Mouse (Mus musculus) embryonic facial prominence, embryonic 14.5 days (tissue): ENCODE measurements around the gene Idh3b. TPM values are rescaled to one million over a fixed set of nuclear protein-coding genes. Genes with fewer than 3 reads are reported as not detected.

Experiments
- ATAC-seq: fragments of 200-750 bp; cut with Nextera tagmentation; 2 replicates; pipeline ENCODE4 v1.8.0; 2017; ENCODE audit warnings: low read depth, moderate number of reproducible peaks, moderate TSS enrichment
- DNase-seq: peaks from one replicate; pipeline ENCODE4 v3.0.0-alpha.2; 2015; ENCODE audit warnings: low spot score
- H3K27ac ChIP-seq: fragments of 300-500 bp; sonication (generic); replicated peaks from 2 replicates; pipeline ENCODE4 v1.5.1; 2014; ENCODE audit warnings: low read depth, mild to moderate bottlenecking, low read length, moderate library complexity
- H3K27me3 ChIP-seq: fragments of 300-500 bp; sonication (generic); replicated peaks from 2 replicates; pipeline ENCODE4 v1.6.1; 2014; ENCODE audit warnings: low read length; ENCODE audit not compliant: control insufficient read depth, insufficient read depth
- H3K36me3 ChIP-seq: fragments of 300-500 bp; sonication (generic); 2 replicates; pipeline ENCODE4 v1.6.1; 2014; ENCODE audit warnings: low read length, mixed read lengths; ENCODE audit not compliant: control insufficient read depth, insufficient read depth
- H3K4me1 ChIP-seq: fragments of 300-500 bp; sonication (generic); 2 replicates; pipeline ENCODE4 v1.6.1; 2014; ENCODE audit warnings: antibody characterized with exemption, low read length; ENCODE audit not compliant: control insufficient read depth, insufficient read depth
- H3K4me2 ChIP-seq: fragments of 300-500 bp; sonication (generic); 2 replicates; pipeline ENCODE4 v1.6.1; 2014; ENCODE audit warnings: low read depth, mild to moderate bottlenecking, low read length, moderate library complexity, mixed read lengths
- H3K4me3 ChIP-seq: fragments of 300-500 bp; sonication (generic); 2 replicates; pipeline ENCODE4 v1.5.1; 2014; ENCODE audit warnings: low read depth, mild to moderate bottlenecking, low read length
- H3K9ac ChIP-seq: fragments of 300-500 bp; sonication (generic); 2 replicates; pipeline ENCODE4 v1.6.1; 2014; ENCODE audit warnings: low read depth, mild to moderate bottlenecking, low read length, moderate library complexity, mixed read lengths
- H3K9me3 ChIP-seq: fragments of 300-500 bp; sonication (generic); 2 replicates; pipeline ENCODE4 v1.6.1; 2016; ENCODE audit warnings: low read length; ENCODE audit not compliant: control insufficient read depth
- WGBS: fragments of 180-500 bp; shearing (Covaris S2); extraction: QIAGEN DNeasy Blood & Tissue Kit; methylation state at CpG from one replicate; pipeline ENCODE4 v1.1.7; 2014; 5-methylcytosine and 5-hydroxymethylcytosine counted together
- polyA plus RNA-seq: library from polyadenylated mRNA; unstranded; fragments of >200 nt; fragmentation: Nextera tagmentation; extraction: Ambion mirVana; gene quantifications from 2 replicates; pipeline ENCODE4 v1.2.1, GENCODE M21; 2014

The Idh3b gene
- polyA plus RNA-seq, 1 experiment from 2014 or later = 166 TPM

- peak overlapping the region; percentile 96 for H3K9ac ChIP-seq
- ATAC-seq = no peak
- H3K36me3 ChIP-seq = peaks cover 46% of the 10 kb centered on the region
- WGBS = under 1% methylated on average over 10 of the region's 10 CpGs
- H3K4me3 ChIP-seq = peak overlapping the region; percentile 88
- peaks cover 9% of the 10 kb centered on the region; the same call in 1 of the 2 replicates for H3K4me1 ChIP-seq
- DNase-seq = no peak
- peak overlapping the region; percentile 85 for H3K4me2 ChIP-seq
- H3K9me3 ChIP-seq = no peaks in the 10 kb centered on the region
- H3K27me3 ChIP-seq = no peaks in the 10 kb centered on the region
- peak overlapping the region; percentile 92 for H3K27ac ChIP-seq
These were observed 9.5 kb downstream of the Idh3b start for GRCm38 (mm10) chr2:130274862-130275261.

GRCm38 (mm10) chr2:130274149-130274861 is 10.0 kb downstream of the Idh3b start, which contains the start of gene Nop56:
Gene Nop56, plus strand, starts transcription at chr2:130274430.
- DNase-seq = peak; percentile 98

DNA sequence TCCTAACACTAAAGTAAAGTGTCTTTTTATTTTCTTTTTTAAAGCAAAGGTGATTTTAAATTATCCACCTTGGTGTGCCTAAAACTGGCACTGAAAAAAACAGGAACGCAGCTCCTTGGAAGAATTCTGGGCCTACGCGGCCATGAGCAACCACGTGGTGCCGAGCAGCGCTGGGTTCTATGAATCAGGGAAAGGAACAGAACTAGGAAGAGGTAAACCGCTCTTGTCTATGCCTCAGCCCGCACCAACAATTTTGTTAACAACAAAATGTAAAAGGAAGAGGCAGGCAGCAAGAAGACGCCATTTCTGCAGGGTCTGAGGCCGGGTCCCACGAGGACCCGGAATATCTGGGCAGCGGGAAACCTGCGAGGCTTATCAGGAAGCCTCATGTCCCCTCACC is 10.6 kb downstream of the Idh3b start:
- H3K36me3 ChIP-seq = peaks cover 38% of the 10 kb centered on the region
- DNase-seq (no peak), ATAC-seq (no peak; the same call in 1 of the 2 replicates)
- WGBS = under 1% methylated on average over 12 of the region's 14 CpGs
- H3K9me3 ChIP-seq = no peaks in the 10 kb centered on the region
- peak overlapping the region; percentile 96 for H3K9ac ChIP-seq
- peak overlapping the region; percentile 88 for H3K4me3 ChIP-seq
- peak overlapping the region; percentile 90 for H3K27ac ChIP-seq
- H3K27me3 ChIP-seq = no peaks in the 10 kb centered on the region
- H3K4me1 ChIP-seq = peaks cover 9% of the 10 kb centered on the region; the same call in 1 of the 2 replicates
- H3K4me2 ChIP-seq = peak overlapping the region; percentile 85

More at GRCm38 (mm10) chr2:130274149-130274861, 10.0 kb downstream of the Idh3b start, which contains the start of gene Nop56:
- peaks cover 9% of the 10 kb centered on the region; the same call in 1 of the 2 replicates for H3K4me1 ChIP-seq
- ATAC-seq = peak; percentile 98
- H3K36me3 ChIP-seq = peaks cover 41% of the 10 kb centered on the region
- H3K9ac ChIP-seq = peak within 1 kb of the TSS; percentile 96
- H3K4me2 ChIP-seq = peak within 1 kb of the TSS; percentile 85
- H3K27me3 ChIP-seq = no peaks in the 10 kb centered on the region
- H3K27ac ChIP-seq = peak within 1 kb of the TSS; percentile 92
- 0% methylated on average over 40 of the region's 68 CpGs for WGBS
- no peaks in the 10 kb centered on the region for H3K9me3 ChIP-seq
- peak within 1 kb of the TSS; percentile 88 for H3K4me3 ChIP-seq

- Histone ChIP-seq H3K9me3 (no peaks in the 10 kb centered on the region), H3K4me1 (no peaks in the 10 kb centered on the region), H3K27ac (no peak overlapping the region), H3K9ac (no peak overlapping the region), H3K36me3 (no peaks in the 10 kb centered on the region), H3K4me3 (no peak overlapping the region), H3K4me2 (no peak overlapping the region), H3K27me3 (no peaks in the 10 kb centered on the region)
- no peak for ATAC-seq
- WGBS = 69% methylated on average over 7 of the region's 7 CpGs
- no peak for DNase-seq
These were observed 16.3 kb downstream of the Idh3b start for GRCm38 (mm10) chr2:130268074-130268473.

GRCm38 (mm10) chr2:130265520-130265919 is 18.8 kb downstream of the Idh3b start:
- WGBS = 88% methylated on average over 1 of the region's 1 CpGs
- H3K9ac ChIP-seq = no peak overlapping the region
- H3K4me2 ChIP-seq = no peak overlapping the region
- H3K9me3 ChIP-seq = no peaks in the 10 kb centered on the region
- H3K27ac ChIP-seq = no peak overlapping the region
- H3K36me3 ChIP-seq = no peaks in the 10 kb centered on the region
- DNase-seq (no peak), ATAC-seq (no peak)
- H3K27me3 ChIP-seq = no peaks in the 10 kb centered on the region
- H3K4me3 ChIP-seq = no peak overlapping the region
- H3K4me1 ChIP-seq = no peaks in the 10 kb centered on the region

- Histone ChIP-seq H3K36me3 (no peaks in the 10 kb centered on the region), H3K4me3 (no peak overlapping the region), H3K9ac (no peak overlapping the region), H3K27me3 (no peaks in the 10 kb centered on the region), H3K4me2 (no peak overlapping the region), H3K4me1 (no peaks in the 10 kb centered on the region), H3K9me3 (no peaks in the 10 kb centered on the region), H3K27ac (no peak overlapping the region)
- no peak for DNase-seq
- WGBS = 76% methylated on average over 2 of the region's 2 CpGs
- no peak for ATAC-seq
These were observed 21.9 kb downstream of the Idh3b start for GRCm38 (mm10) chr2:130262398-130262797.

- no peaks in the 10 kb centered on the region for H3K4me1 ChIP-seq
- ATAC-seq (no peak), DNase-seq (no peak)
- H3K4me3 ChIP-seq = no peak overlapping the region
- no peaks in the 10 kb centered on the region for H3K9me3 ChIP-seq
- no peak overlapping the region for H3K4me2 ChIP-seq
- 67% methylated on average over 2 of the region's 2 CpGs for WGBS
- no peak overlapping the region for H3K27ac ChIP-seq
- H3K36me3 ChIP-seq = no peaks in the 10 kb centered on the region
- no peaks in the 10 kb centered on the region for H3K27me3 ChIP-seq
- no peak overlapping the region for H3K9ac ChIP-seq
These were observed 22.4 kb downstream of the Idh3b start for GRCm38 (mm10) chr2:130261914-130262313.

DNA sequence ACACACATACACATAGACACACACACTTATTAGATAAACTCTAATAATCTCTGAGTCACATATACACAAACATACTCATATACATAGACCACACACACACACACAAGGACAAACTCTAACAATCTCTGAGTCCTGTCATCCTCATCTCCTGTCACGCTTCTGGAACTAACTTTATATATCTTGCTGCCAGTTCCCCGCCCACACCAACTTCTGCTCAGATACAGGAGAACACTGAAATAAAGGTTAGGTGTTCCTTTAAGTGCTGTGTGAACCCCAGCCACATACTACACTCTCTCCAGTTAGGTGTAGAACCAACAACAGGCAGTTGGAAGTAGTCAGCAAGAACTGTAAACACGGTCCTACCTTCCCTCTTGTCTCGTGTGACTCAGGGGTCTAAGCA is 23.5 kb downstream of the Idh3b start:
- 86% methylated on average over 4 of the region's 4 CpGs for WGBS
- no peaks in the 10 kb centered on the region for H3K4me1 ChIP-seq
- H3K9me3 ChIP-seq = no peaks in the 10 kb centered on the region
- H3K27ac ChIP-seq = no peak overlapping the region
- no peak overlapping the region for H3K4me2 ChIP-seq
- no peak overlapping the region for H3K4me3 ChIP-seq
- DNase-seq = no peak
- no peaks in the 10 kb centered on the region for H3K27me3 ChIP-seq
- ATAC-seq = no peak
- no peaks in the 10 kb centered on the region for H3K36me3 ChIP-seq
- H3K9ac ChIP-seq = no peak overlapping the region

- ATAC-seq = no peak
- Histone ChIP-seq H3K4me1 (no peaks in the 10 kb centered on the region), H3K36me3 (no peaks in the 10 kb centered on the region), H3K27me3 (no peaks in the 10 kb centered on the region), H3K9ac (no peak overlapping the region), H3K9me3 (no peaks in the 10 kb centered on the region), H3K27ac (no peak overlapping the region), H3K4me3 (no peak overlapping the region), H3K4me2 (no peak overlapping the region)
- no peak for DNase-seq
- 70% methylated on average over 4 of the region's 4 CpGs for WGBS
These were observed 27.6 kb downstream of the Idh3b start for GRCm38 (mm10) chr2:130256762-130257161.
